Mouse (Mus musculus) thymus, postnatal 14 days (tissue): ENCODE results near the gene Cdh24.

Experiments used
- DNase-seq: peaks from one replicate; pipeline ENCODE4 v3.0.0; 2021

Cdh24 gene

GRCm38 (mm10) chr14:54603686-54604085, 37.5 kb downstream of the Cdh24 start:
- no peak for DNase-seq

- DNase-seq, result peak; percentile 96
Measured at GRCm38 (mm10) chr14:54603038-54603654, 38.0 kb downstream of the Cdh24 start.

- no peak for DNase-seq
Measured at GRCm38 (mm10) chr14:54602613-54603012, 38.6 kb downstream of the Cdh24 start.

GRCm38 (mm10) chr14:54601601-54602000, 39.6 kb downstream of the Cdh24 start:
- no peak for DNase-seq

GRCm38 (mm10) chr14:54597084-54597483, 44.1 kb downstream of the Cdh24 start:
- no peak for DNase-seq

GRCm38 (mm10) chr14:54594631-54595414, 46.3 kb downstream of the Cdh24 start:
- no peak for DNase-seq

GRCm38 (mm10) chr14:54594055-54594454, 47.1 kb downstream of the Cdh24 start:
- no peak for DNase-seq

GRCm38 (mm10) chr14:54592319-54592934, 48.7 kb downstream of the Cdh24 start:
- DNase-seq, result no peak

GRCm38 (mm10) chr14:54591056-54591455, 50.1 kb downstream of the Cdh24 start:
- DNase-seq, result no peak

- DNase-seq, result peak; percentile 65
Measured at GRCm38 (mm10) chr14:54583681-54584338, 57.4 kb downstream of the Cdh24 start.

- DNase-seq, result no peak
Measured at GRCm38 (mm10) chr14:54582536-54582935, 58.6 kb downstream of the Cdh24 start.
